Mouse (Mus musculus): Measurements from ENCODE around the gene Slc8a1.

DNA sequence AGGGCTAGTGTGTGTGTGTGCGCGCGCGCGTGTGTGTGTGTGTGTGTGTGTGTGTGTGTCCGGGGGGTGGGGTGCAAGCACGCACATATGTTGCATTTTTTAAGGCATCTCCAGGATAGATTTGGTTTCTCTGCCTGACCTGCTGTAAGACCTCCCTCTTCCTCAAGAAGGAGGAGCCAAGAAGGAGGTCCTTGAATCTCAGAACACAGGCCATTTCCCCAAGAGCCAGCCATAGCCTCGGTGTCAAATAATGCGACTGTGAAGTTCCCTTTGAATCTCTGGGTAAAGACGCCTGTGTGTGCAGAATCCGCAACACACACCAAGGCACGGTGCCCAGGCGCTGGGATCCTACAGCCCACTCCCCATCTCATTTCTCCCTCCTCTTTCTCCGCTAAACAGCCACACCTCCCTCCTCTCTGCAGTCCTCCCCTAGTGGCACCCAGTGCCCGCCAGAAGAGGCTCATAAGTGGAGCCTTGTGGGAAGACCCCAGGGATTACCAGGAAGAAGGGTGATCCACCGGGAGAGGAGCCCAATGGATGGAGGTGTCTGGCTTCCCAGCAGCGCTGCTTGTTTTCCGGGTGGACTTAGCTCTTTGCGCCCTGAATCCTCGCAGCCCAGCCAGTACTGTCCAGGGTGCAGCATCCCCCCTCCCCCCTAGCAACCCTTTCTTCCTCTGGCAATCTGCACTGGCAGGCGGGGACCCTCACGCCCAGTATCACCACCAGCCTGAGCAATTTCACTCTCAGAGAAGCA lies 68.9 kb downstream of the Slc8a1 start:
- TF ChIP-seq USF1 (IDR thresholded peaks at IDR 0.05; ENCODE audit: low read depth) (no peak), MYOG (IDR thresholded peaks at IDR 0.05; ENCODE audit: control insufficient read depth, extremely low read depth, insufficient read length) (no peak), CEBPB (IDR thresholded peaks at IDR 0.05; ENCODE audit: low read depth) (no peak), CTCF (IDR thresholded peaks at IDR 0.05; ENCODE audit: control insufficient read depth, insufficient read depth, insufficient read length) (no peak), MYOD1 (IDR thresholded peaks at IDR 0.05; ENCODE audit: control insufficient read depth, insufficient read length, low read depth) (no peak), MAX (IDR thresholded peaks at IDR 0.05) (no peak), FOSL1 (IDR thresholded peaks at IDR 0.05; ENCODE audit: insufficient read depth, low read length, poor library complexity, severe bottlenecking) (no peak)

Measured in C2C12 (cell line).